Comparison of ENCODE assay signal across 9 mouse cellular contexts in the genomic region with DNA sequence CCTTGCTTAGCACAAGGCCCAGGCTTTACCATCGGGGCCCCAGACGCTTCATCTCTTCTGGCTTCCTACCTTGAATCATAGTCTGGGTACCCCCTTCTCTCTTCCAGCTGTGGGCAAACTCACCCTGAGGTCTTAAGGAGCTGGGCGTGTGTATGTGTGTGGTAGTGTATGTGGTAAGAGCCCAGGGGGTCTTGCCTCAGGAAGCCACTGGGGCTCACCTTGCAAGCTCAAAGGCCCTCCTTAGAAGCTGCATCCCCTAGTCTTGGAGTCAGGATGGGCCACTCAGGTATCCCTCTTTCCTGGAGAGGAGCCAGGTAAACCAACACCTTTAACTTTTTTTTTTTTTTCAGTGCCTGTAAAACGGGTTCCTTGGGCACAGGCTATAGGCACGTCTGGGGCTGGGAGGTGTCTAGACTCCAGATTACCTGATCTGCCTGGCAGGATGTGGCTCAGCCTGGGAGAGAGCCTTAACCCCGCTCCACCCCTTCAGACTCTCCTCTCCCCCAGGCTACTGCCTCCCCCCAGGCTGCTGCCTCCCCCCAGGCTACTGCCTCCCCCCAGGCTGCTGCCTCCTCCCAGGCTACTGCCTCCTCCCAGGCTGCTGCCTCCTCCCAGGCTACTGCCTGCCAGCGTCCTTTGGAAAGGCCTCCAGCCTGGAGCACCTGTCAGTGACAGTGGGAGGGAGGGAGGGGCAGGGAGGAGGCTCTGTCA. TPM values are rescaled to one million over a fixed set of nuclear protein-coding genes. Genes with fewer than 3 reads are reported as not detected.
DNase-seq lines count a peak whose midpoint lies in the region; ATAC-seq and TF ChIP-seq lines count a peak whose summit lies in the region.
"Had no signal": no experiment of that assay in that cellular context is flagged by ENCODE, and none has a peak within 500 bp of the region (broad histone marks: within the 10 kb centered on the region; RNA-seq: fewer than 3 reads in every experiment).

No protein-coding gene starts in this region.

- TF ChIP-seq CTCF in cerebellum, adult 2 months (IDR thresholded peaks at IDR 0.05; ENCODE audit: borderline replicate concordance, insufficient read depth, low read depth, low read length), result no peak

- H3K4me3 ChIP-seq in cerebellum, adult 2 months (replicated peaks; ENCODE audit: insufficient read depth, low read depth, low read length), result no peak overlapping the region
- H3K4me3 ChIP-seq: forebrain, embryonic 15.5 days had no signal

- H3K27me3 ChIP-seq in cerebellum, adult 2 months (ENCODE audit: control insufficient read depth, insufficient read depth, low read length), result no peaks in the 10 kb centered on the region

- peaks cover 11% of the 10 kb centered on the region; the same call in 1 of the 2 replicates for H3K4me1 ChIP-seq in cerebellum, adult 2 months (ENCODE audit: control insufficient read depth, insufficient read depth, low read length)

- no peak overlapping the region for H3K27ac ChIP-seq in cerebellum, adult 2 months (ENCODE audit: insufficient read depth, low read length)
- H3K27ac ChIP-seq: forebrain, embryonic 15.5 days had no signal

- 48% methylated on average over 7 of the region's 7 CpGs for WGBS in cerebellum, adult 2 months

- no peak for ATAC-seq in cerebellum, adult (ENCODE audit: insufficient number of reproducible peaks, low FRiP score, low TSS enrichment)
- ATAC-seq: forebrain, embryonic 15.5 days had no signal

- no peak for TF ChIP-seq POLR2A in cerebellum, adult 2 months (IDR thresholded peaks at IDR 0.05; ENCODE audit: borderline replicate concordance, insufficient read depth, low read length)

- DNase-seq in cerebellum, adult 2 months, result peak; percentile 47 to 65
- DNase-seq in right cerebral cortex, postnatal 10 days (ENCODE audit: low spot score in 2 of 2), result peak; percentile 17
- no peak for DNase-seq in right cerebral cortex, postnatal 4 days
- DNase-seq in induced T-regulatory cell, adult 2 months (ENCODE audit: low read depth), result peak; percentile 26
- DNase-seq in urinary bladder, postnatal 14 days (ENCODE audit: low spot score), result peak; percentile 53
- no peak for DNase-seq in spleen, adult 12 weeks (ENCODE audit: low spot score)
- no peak for DNase-seq in kidney, postnatal 4 days

RNA-seq across cellular contexts. Expression of a gene that starts 6.2 kb away (rescaled TPM):
- polyA plus RNA-seq in cerebellum, adult 2 months (2012; rRNA removed), result 12.6 and 19.4 TPM in 2 replicates

RNA-seq across cellular contexts. Expression of a gene that starts 16.9 kb away (rescaled TPM):
- 0.32 and 0.47 TPM in 2 replicates for polyA plus RNA-seq in cerebellum, adult 2 months (2012; rRNA removed)

Comparison
In these comparisons a context has a peak if more than half of its experiments do, and no peak if none do; other contexts are left out.
1. DNase-seq: peak in cerebellum, adult 2 months (2 of 2), right cerebral cortex, postnatal 10 days (2 of 2), induced T-regulatory cell, adult 2 months (single experiment) and urinary bladder, postnatal 14 days (single experiment); none in right cerebral cortex, postnatal 4 days (single experiment), spleen, adult 12 weeks (single experiment) and kidney, postnatal 4 days (0 of 2).